Mouse (Mus musculus) heart, embryonic 15.5 days (tissue): ENCODE results near the gene Tbc1d5. TPM values are rescaled to one million over a fixed set of nuclear protein-coding genes. Genes with fewer than 3 reads are reported as not detected.

Experiments
- ATAC-seq: fragments of 200-750 bp; cut with Nextera tagmentation; replicated peaks from 2 replicates; pipeline ENCODE4 v1.8.0; 2017; ENCODE audit warnings: low read depth, moderate TSS enrichment; ENCODE audit not compliant: insufficient number of reproducible peaks, insufficient read depth, low FRiP score
- H3K27ac ChIP-seq: fragments of 300-500 bp; sonication (generic); 2 replicates; pipeline ENCODE4 v1.5.1; 2015; ENCODE audit warnings: mild to moderate bottlenecking, inconsistent platforms
- H3K27me3 ChIP-seq: fragments of 300-500 bp; sonication (generic); 2 replicates; pipeline ENCODE4 v1.6.1; 2015; ENCODE audit warnings: inconsistent platforms
- H3K36me3 ChIP-seq: fragments of 300-500 bp; sonication (generic); 2 replicates; pipeline ENCODE4 v1.6.1; 2015; ENCODE audit warnings: mild to moderate bottlenecking, inconsistent platforms
- H3K4me1 ChIP-seq: fragments of 300-500 bp; sonication (generic); replicated peaks from 2 replicates; pipeline ENCODE4 v1.6.1; 2015; ENCODE audit warnings: inconsistent platforms
- H3K4me2 ChIP-seq: fragments of 300-500 bp; sonication (generic); 2 replicates; pipeline ENCODE4 v1.6.1; 2015; ENCODE audit warnings: inconsistent platforms, mild to moderate bottlenecking, moderate library complexity
- H3K4me3 ChIP-seq: fragments of 300-500 bp; sonication (generic); 2 replicates; pipeline ENCODE4 v1.5.1; 2015; ENCODE audit warnings: mild to moderate bottlenecking, inconsistent platforms
- H3K9ac ChIP-seq: fragments of 300-500 bp; sonication (generic); 2 replicates; pipeline ENCODE4 v1.6.1; 2015; ENCODE audit warnings: mild to moderate bottlenecking, inconsistent platforms
- H3K9me3 ChIP-seq: fragments of 300-500 bp; sonication (generic); replicated peaks from 2 replicates; pipeline ENCODE4 v1.6.1; 2016; ENCODE audit warnings: inconsistent platforms
- WGBS: fragments of 180-500 bp; shearing (Covaris S2); methylation state at CpG from one replicate; pipeline ENCODE4 v1.1.7; 2015; ENCODE audit warnings: mixed read lengths; 5-methylcytosine and 5-hydroxymethylcytosine counted together
- polyA plus RNA-seq: library from polyadenylated mRNA; unstranded; fragments of >200 nt; fragmentation: Nextera tagmentation; extraction: Ambion mirVana; gene quantifications from 2 replicates; pipeline ENCODE4 v1.2.1, GENCODE M21; 2015

The Tbc1d5 gene
- polyA plus RNA-seq, 1 experiment from 2014 or later: 7.8 TPM

GRCm38 (mm10) chr17:50740804-50741203, 438.3 kb downstream of the Tbc1d5 start:
- Histone ChIP-seq H3K4me2 (no peak overlapping the region), H3K9me3 (no peaks in the 10 kb centered on the region), H3K27ac (no peak overlapping the region), H3K27me3 (no peaks in the 10 kb centered on the region), H3K36me3 (no peaks in the 10 kb centered on the region), H3K4me3 (no peak overlapping the region), H3K4me1 (peaks cover 22% of the 10 kb centered on the region), H3K9ac (no peak overlapping the region)
- 32% methylated on average over 1 of the region's 1 CpGs for WGBS
- ATAC-seq: no peak

GRCm38 (mm10) chr17:50738476-50738875, 440.7 kb downstream of the Tbc1d5 start:
- Histone ChIP-seq H3K27me3 (no peaks in the 10 kb centered on the region), H3K27ac (no peak overlapping the region), H3K4me3 (no peak overlapping the region), H3K9me3 (no peaks in the 10 kb centered on the region), H3K4me1 (peaks cover 39% of the 10 kb centered on the region), H3K9ac (no peak overlapping the region), H3K4me2 (no peak overlapping the region), H3K36me3 (no peaks in the 10 kb centered on the region)
- ATAC-seq: no peak
- WGBS: 80% methylated on average over 2 of the region's 2 CpGs

DNA sequence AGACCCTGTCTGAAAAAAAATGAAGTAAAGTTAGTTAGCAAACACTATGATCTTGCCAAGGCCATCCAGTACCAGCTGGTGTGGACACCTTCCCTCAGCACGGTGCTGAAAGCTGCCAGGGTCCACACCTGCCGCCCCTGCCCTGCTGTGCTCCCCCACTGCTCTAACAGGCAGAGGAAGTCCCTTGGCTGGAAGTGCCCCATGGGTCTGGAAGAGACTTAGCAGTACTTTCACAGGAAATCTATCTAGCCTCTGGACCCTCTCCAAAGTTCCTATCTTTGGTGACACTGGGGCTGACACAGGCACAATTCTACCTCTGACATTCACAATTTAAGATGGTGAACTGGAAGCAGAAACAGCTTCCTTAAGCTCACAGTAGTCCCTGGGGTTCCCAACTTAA, 442.1 kb downstream of the Tbc1d5 start:
- Histone ChIP-seq H3K4me2 (no peak overlapping the region), H3K27ac (peak overlapping the region; percentile 72), H3K9ac (no peak overlapping the region), H3K9me3 (no peaks in the 10 kb centered on the region), H3K4me3 (no peak overlapping the region), H3K27me3 (no peaks in the 10 kb centered on the region), H3K36me3 (no peaks in the 10 kb centered on the region), H3K4me1 (peaks cover 44% of the 10 kb centered on the region)
- WGBS: 35% methylated on average over 2 of the region's 2 CpGs
- peak; percentile 34; the same call in 1 of the 2 replicates for ATAC-seq

- WGBS: 26% methylated on average over 8 of the region's 8 CpGs
- 0 out of 2 replicates have a peak, but pooled peaks have one; percentile 10 for ATAC-seq
- H3K27me3 ChIP-seq: no peaks in the 10 kb centered on the region
- no peak overlapping the region for H3K4me3 ChIP-seq
- H3K9ac ChIP-seq: no peak overlapping the region
- peaks cover 44% of the 10 kb centered on the region for H3K4me1 ChIP-seq
- no peaks in the 10 kb centered on the region for H3K36me3 ChIP-seq
- no peak overlapping the region for H3K4me2 ChIP-seq
- no peaks in the 10 kb centered on the region for H3K9me3 ChIP-seq
- H3K27ac ChIP-seq: peak overlapping the region; percentile 72
These were observed 443.1 kb downstream of the Tbc1d5 start for GRCm38 (mm10) chr17:50735955-50736533.

- Histone ChIP-seq H3K27me3 (no peaks in the 10 kb centered on the region), H3K9ac (no peak overlapping the region), H3K9me3 (no peaks in the 10 kb centered on the region), H3K4me1 (peaks cover 44% of the 10 kb centered on the region), H3K27ac (peak overlapping the region; percentile 72), H3K4me2 (0 out of 2 replicates have a peak overlapping the region, but pooled peaks have one; percentile 7), H3K4me3 (no peak overlapping the region), H3K36me3 (no peaks in the 10 kb centered on the region)
- ATAC-seq: 0 out of 2 replicates have a peak, but pooled peaks have one; percentile 33
- WGBS: 46% methylated on average over 4 of the region's 4 CpGs
These were observed 443.7 kb downstream of the Tbc1d5 start for GRCm38 (mm10) chr17:50735382-50735954.

- H3K27ac ChIP-seq: peak overlapping the region; percentile 72
- H3K4me2 ChIP-seq: no peak overlapping the region
- no peak for ATAC-seq
- H3K27me3 ChIP-seq: no peaks in the 10 kb centered on the region
- 83% methylated on average over 6 of the region's 6 CpGs for WGBS
- no peaks in the 10 kb centered on the region for H3K9me3 ChIP-seq
- H3K4me1 ChIP-seq: peaks cover 47% of the 10 kb centered on the region
- no peaks in the 10 kb centered on the region for H3K36me3 ChIP-seq
- no peak overlapping the region for H3K9ac ChIP-seq
- H3K4me3 ChIP-seq: no peak overlapping the region
These were observed 444.4 kb downstream of the Tbc1d5 start for GRCm38 (mm10) chr17:50734781-50735180.

GRCm38 (mm10) chr17:50733390-50733789, 445.8 kb downstream of the Tbc1d5 start:
- WGBS: 81% methylated on average over 7 of the region's 7 CpGs
- Histone ChIP-seq H3K4me1 (peaks cover 47% of the 10 kb centered on the region), H3K27ac (no peak overlapping the region), H3K9me3 (no peaks in the 10 kb centered on the region), H3K4me3 (no peak overlapping the region), H3K36me3 (no peaks in the 10 kb centered on the region), H3K27me3 (no peaks in the 10 kb centered on the region), H3K9ac (no peak overlapping the region), H3K4me2 (no peak overlapping the region)
- ATAC-seq: no peak

DNA sequence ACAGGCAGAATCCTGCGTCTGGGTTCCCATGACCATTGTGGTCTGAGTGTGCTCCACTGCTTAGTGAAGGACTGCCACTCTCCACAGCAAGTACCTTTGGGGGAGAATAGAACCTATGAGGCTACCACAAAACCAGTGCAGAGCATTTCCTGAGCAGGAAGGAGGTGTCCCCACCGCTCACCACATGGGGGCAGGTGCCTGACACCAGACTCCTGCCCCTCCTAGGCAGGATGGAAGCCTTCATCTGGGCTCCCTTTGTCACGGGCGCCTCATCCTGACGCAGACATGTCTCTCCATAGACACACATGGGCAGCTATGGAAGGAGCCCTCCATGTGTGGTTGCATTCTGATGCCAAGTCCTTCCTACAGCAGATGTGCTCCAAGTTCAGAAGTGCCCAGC, 447.3 kb downstream of the Tbc1d5 start:
- Histone ChIP-seq H3K4me2 (no peak overlapping the region), H3K4me3 (no peak overlapping the region), H3K27ac (no peak overlapping the region), H3K27me3 (no peaks in the 10 kb centered on the region), H3K9ac (no peak overlapping the region), H3K4me1 (peaks cover 38% of the 10 kb centered on the region), H3K36me3 (no peaks in the 10 kb centered on the region), H3K9me3 (no peaks in the 10 kb centered on the region)
- ATAC-seq: no peak
- 88% methylated on average over 5 of the region's 5 CpGs for WGBS

- WGBS: 85% methylated on average over 2 of the region's 2 CpGs
- peaks cover 30% of the 10 kb centered on the region for H3K4me1 ChIP-seq
- H3K27me3 ChIP-seq: no peaks in the 10 kb centered on the region
- no peak overlapping the region for H3K9ac ChIP-seq
- H3K4me2 ChIP-seq: no peak overlapping the region
- H3K4me3 ChIP-seq: no peak overlapping the region
- no peaks in the 10 kb centered on the region for H3K9me3 ChIP-seq
- H3K27ac ChIP-seq: no peak overlapping the region
- no peak for ATAC-seq
- no peaks in the 10 kb centered on the region for H3K36me3 ChIP-seq
These were observed 448.3 kb downstream of the Tbc1d5 start for GRCm38 (mm10) chr17:50730896-50731295.

DNA sequence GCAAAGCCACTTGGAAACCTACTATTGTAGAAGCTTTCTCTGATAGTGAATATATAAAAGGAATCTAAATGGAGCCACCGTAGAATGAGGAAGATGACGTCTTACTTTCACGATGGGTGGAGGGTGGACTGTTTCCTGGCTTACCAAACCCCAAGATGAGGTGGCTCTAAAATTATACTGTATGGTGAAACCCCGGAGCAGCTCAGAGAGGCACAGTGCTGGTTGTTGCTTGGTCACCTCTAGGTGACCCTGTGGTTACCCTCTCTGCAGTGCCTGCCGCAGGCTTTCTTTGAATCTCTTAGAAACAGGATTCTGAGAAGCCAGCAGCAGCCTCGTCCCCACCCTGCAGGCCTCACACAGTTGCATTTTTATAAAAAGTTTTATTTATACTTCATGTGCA, 449.6 kb downstream of the Tbc1d5 start:
- no peaks in the 10 kb centered on the region for H3K27me3 ChIP-seq
- peaks cover 17% of the 10 kb centered on the region for H3K4me1 ChIP-seq
- no peak overlapping the region for H3K9ac ChIP-seq
- 78% methylated on average over 6 of the region's 6 CpGs for WGBS
- H3K4me2 ChIP-seq: no peak overlapping the region
- H3K36me3 ChIP-seq: no peaks in the 10 kb centered on the region
- H3K4me3 ChIP-seq: no peak overlapping the region
- no peaks in the 10 kb centered on the region for H3K9me3 ChIP-seq
- no peak overlapping the region for H3K27ac ChIP-seq
- no peak for ATAC-seq

DNA sequence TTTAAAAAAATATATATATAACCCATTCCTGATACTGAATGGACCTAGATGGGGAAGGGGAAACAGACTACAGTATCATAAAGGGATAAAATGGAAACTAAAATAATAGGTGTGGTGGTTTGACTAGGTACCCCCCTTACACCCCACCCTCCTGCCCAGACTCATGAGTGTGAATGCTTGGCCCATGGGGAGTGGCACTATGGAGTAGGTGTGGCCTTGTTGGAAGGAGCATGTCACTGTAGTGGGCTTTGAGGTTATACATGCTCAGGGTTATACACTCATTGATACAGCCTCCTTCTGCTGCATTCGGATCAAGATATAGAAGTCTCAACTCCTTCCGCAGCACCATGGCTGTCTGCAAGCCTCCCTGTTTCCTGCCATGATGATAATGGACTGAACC, 450.1 kb downstream of the Tbc1d5 start:
- Histone ChIP-seq H3K27ac (no peak overlapping the region), H3K4me2 (no peak overlapping the region), H3K27me3 (no peaks in the 10 kb centered on the region), H3K36me3 (no peaks in the 10 kb centered on the region), H3K9me3 (no peaks in the 10 kb centered on the region), H3K4me1 (peaks cover 12% of the 10 kb centered on the region; the same call in 1 of the 2 replicates), H3K4me3 (no peak overlapping the region), H3K9ac (no peak overlapping the region)
- WGBS: 76% methylated on average over 2 of the region's 2 CpGs
- no peak for ATAC-seq

DNA sequence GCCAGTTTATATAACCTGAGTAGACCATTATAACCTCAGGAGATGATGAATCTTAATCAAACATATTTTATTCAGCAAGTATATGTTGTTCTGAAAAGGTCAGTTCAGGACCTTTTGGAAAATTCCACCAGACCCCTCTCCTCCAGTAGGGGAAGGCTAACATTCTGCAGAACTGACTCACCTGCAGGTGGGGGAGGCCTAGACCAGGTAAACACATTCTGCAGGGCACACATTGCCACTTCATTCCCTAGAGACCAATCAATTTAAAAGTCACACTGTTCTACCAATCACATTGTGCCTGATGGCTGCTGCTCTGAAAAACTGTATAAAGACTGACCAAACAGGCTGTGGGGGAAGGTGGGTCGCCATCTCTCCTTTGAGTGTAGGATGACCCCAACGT, 452.9 kb downstream of the Tbc1d5 start:
- Histone ChIP-seq H3K4me1 (0 out of 2 replicates have a peak, but pooled peaks cover 7% of the 10 kb centered on the region), H3K9me3 (no peaks in the 10 kb centered on the region), H3K27me3 (no peaks in the 10 kb centered on the region), H3K4me3 (no peak overlapping the region), H3K36me3 (no peaks in the 10 kb centered on the region), H3K4me2 (no peak overlapping the region), H3K9ac (no peak overlapping the region), H3K27ac (no peak overlapping the region)
- ATAC-seq: no peak
- 78% methylated on average over 2 of the region's 2 CpGs for WGBS
